Mouse (Mus musculus) myocyte (in vitro differentiated cells): ENCODE measurements at regions not wholly inside any gene's neighbourhood (a gene's known extent, or its start where the extent isn't known, plus 50 kb on each side); places are given as distances from the start of the nearest gene placed in this dataset.

ENCODE experiments used
- H3K27me3 ChIP-seq: one replicate; pipeline ENCODE4 v1.6.1; 2011; ENCODE audit not compliant: control insufficient read depth, insufficient read depth, insufficient read length
- H3K36me3 ChIP-seq: one replicate; pipeline ENCODE4 v1.6.1; 2011; ENCODE audit not compliant: control insufficient read depth, insufficient read depth
- H3K4me2 ChIP-seq: one replicate; pipeline ENCODE4 v1.6.1; 2011; ENCODE audit warnings: low read depth, control low read depth
- H3K4me3 ChIP-seq: one replicate; pipeline ENCODE4 v1.5.1; 2011; ENCODE audit warnings: mild to moderate bottlenecking, control low read depth, moderate library complexity
- H3K79me2 ChIP-seq: one replicate; pipeline ENCODE4 v1.6.1; 2011; ENCODE audit not compliant: control insufficient read depth, insufficient read depth
- H3ac ChIP-seq: one replicate; pipeline ENCODE4 v1.6.1; 2011; ENCODE audit not compliant: control insufficient read depth, insufficient read length
- CEBPB ChIP-seq: IDR thresholded peaks from 2 replicates; pipeline ENCODE4 v1.6.1; 2011; ENCODE audit warnings: mild to moderate bottlenecking, moderate library complexity; ENCODE audit not compliant: poor library complexity, insufficient read depth, severe bottlenecking
- E2F4 ChIP-seq: IDR thresholded peaks from one replicate; pipeline ENCODE4 v1.6.1; 2011; ENCODE audit warnings: mild to moderate bottlenecking, control low read depth, moderate library complexity; ENCODE audit not compliant: insufficient read depth
- MAX ChIP-seq: IDR thresholded peaks from one replicate; pipeline ENCODE4 v1.6.1; 2011; ENCODE audit warnings: low read depth, mild to moderate bottlenecking, control low read depth
- MYOD1 ChIP-seq, 3 experiments: IDR thresholded peaks; one replicate each; pipeline ENCODE4 v1.6.1; 2011; ENCODE audit warnings: control low read depth in 2 of 3, low read depth in 2 of 3, mild to moderate bottlenecking in 2 of 3, moderate library complexity in 1 of 3; ENCODE audit not compliant: insufficient read length in 2 of 3, control insufficient read depth in 1 of 3
- MYOG ChIP-seq, 3 experiments: IDR thresholded peaks; one replicate each; pipeline ENCODE4 v1.6.1; 2011; ENCODE audit warnings: control low read depth in 2 of 3, low read depth in 2 of 3, mild to moderate bottlenecking in 2 of 3; ENCODE audit not compliant: insufficient read length in 2 of 3, control insufficient read depth in 1 of 3, insufficient read depth in 1 of 3
- POLR2A ChIP-seq: IDR thresholded peaks from one replicate; pipeline ENCODE4 v1.6.1; 2011; ENCODE audit warnings: low read depth, mild to moderate bottlenecking, control low read depth, moderate library complexity; ENCODE audit not compliant: insufficient read length
- POLR2AphosphoS2 ChIP-seq: IDR thresholded peaks from one replicate; pipeline ENCODE4 v1.6.1; 2011; ENCODE audit warnings: low read depth, control low read depth; ENCODE audit not compliant: insufficient read length
- REST ChIP-seq: IDR thresholded peaks from one replicate; pipeline ENCODE4 v1.6.1; 2011; ENCODE audit warnings: mild to moderate bottlenecking, control low read depth, moderate library complexity; ENCODE audit not compliant: insufficient read depth, insufficient read length
- SRF ChIP-seq: IDR thresholded peaks from one replicate; pipeline ENCODE4 v1.6.1; 2011; ENCODE audit warnings: low read depth; ENCODE audit not compliant: control insufficient read depth, insufficient read length
- TCF12 ChIP-seq: IDR thresholded peaks from one replicate; pipeline ENCODE4 v1.6.1; 2011; ENCODE audit warnings: mild to moderate bottlenecking, control low read depth; ENCODE audit not compliant: poor library complexity, insufficient read depth, severe bottlenecking
- TCF3 ChIP-seq: IDR thresholded peaks from one replicate; pipeline ENCODE4 v1.6.1; 2011; ENCODE audit warnings: low read depth, control low read depth; ENCODE audit not compliant: insufficient read length
- USF1 ChIP-seq: IDR thresholded peaks from one replicate; pipeline ENCODE4 v1.6.1; 2011; ENCODE audit warnings: low read depth, mild to moderate bottlenecking, control low read depth, moderate library complexity

DNA sequence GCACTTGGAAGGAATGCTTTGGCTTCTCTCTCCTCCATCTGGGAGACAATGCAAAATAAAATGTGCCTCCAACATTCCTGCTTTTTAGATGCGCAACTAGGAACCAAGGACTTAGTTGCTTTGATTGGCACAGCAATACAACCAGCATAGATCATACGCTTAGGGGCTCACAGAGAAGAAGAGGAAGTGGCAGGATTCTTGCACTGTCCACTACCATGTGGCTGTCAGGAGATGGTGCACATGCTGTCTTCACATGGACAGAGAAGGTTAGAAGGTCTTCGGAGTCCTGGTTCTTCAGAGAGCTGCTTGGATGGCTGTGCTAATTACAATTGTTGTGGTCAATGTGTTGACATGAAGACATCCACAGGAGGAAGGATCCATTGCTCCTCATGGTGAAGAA is 88.3 kb upstream of the Samsn1 start:
- no peak overlapping the region for H3ac ChIP-seq
- no peaks in the 10 kb centered on the region for H3K79me2 ChIP-seq
- H3K36me3 ChIP-seq, result no peaks in the 10 kb centered on the region
- TF ChIP-seq REST (no peak), TCF3 (no peak), CEBPB (no peak), E2F4 (no peak), POLR2A (no peak), MYOG (IDR thresholded peaks at IDR 0.05; ENCODE audit: control insufficient read depth in 1 of 3, insufficient read depth in 1 of 3, insufficient read length in 2 of 3, low read depth in 2 of 3) (no peak), MAX (no peak), POLR2AphosphoS2 (no peak), MYOD1 (IDR thresholded peaks at IDR 0.05; ENCODE audit: control insufficient read depth in 1 of 3, insufficient read length in 2 of 3, low read depth in 2 of 3) (no peak), USF1 (no peak), SRF (no peak), TCF12 (no peak)
- no peak overlapping the region for H3K4me2 ChIP-seq
- H3K4me3 ChIP-seq, result no peak overlapping the region
- H3K27me3 ChIP-seq, result no peaks in the 10 kb centered on the region

DNA sequence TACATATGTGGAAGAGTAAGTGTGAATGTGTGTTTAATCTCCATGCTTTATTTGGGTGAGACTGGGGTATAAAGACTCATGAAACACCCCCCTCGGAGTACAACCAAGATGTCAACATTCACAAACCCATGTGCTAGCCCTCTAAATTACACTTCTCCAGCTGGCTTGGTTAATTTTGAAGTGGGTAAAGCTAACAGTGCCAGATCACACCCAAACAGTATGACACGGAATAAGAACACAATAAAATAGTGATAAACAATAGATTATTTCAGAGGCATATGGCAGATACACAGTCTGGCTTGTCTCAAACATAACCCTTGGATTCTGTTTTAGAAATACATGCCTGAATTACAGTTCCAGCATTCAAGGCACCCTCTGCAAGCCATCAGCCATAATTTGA is 86.4 kb upstream of the Samsn1 start:
- no peak for TF ChIP-seq MYOG (IDR thresholded peaks at IDR 0.05; ENCODE audit: control insufficient read depth in 1 of 3, insufficient read depth in 1 of 3, insufficient read length in 2 of 3, low read depth in 2 of 3)
- no peak for TF ChIP-seq SRF
- no peak for TF ChIP-seq POLR2AphosphoS2
- no peak for TF ChIP-seq CEBPB
- TF ChIP-seq REST, result no peak
- no peak for TF ChIP-seq TCF12
- no peak for TF ChIP-seq POLR2A
- no peak for TF ChIP-seq USF1
- no peak for TF ChIP-seq MAX
- no peak for TF ChIP-seq MYOD1 (IDR thresholded peaks at IDR 0.05; ENCODE audit: control insufficient read depth in 1 of 3, insufficient read length in 2 of 3, low read depth in 2 of 3)
- no peak for TF ChIP-seq TCF3
- TF ChIP-seq E2F4, result no peak
- Histone ChIP-seq H3K4me3 (no peak overlapping the region), H3K79me2 (no peaks in the 10 kb centered on the region), H3ac (no peak overlapping the region), H3K36me3 (no peaks in the 10 kb centered on the region), H3K27me3 (no peaks in the 10 kb centered on the region), H3K4me2 (no peak overlapping the region)

DNA sequence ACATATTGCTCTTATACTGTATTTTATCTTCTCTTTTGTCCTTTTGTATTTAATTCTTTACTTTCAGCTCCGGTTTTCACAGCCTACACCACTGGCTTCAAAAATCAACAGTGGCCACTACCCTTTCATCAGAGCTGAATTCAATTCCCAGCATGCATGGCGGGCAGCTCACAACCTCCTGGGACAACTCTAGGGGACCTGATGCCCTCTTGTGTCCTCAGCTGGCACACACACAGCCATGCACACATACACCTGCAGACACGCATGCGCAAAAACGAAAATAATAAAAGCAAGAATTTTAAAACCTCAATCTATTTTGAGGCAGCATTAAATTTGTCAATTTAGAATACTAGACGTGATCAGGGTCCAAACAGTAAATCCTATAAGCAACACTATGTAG is 82.6 kb upstream of the Samsn1 start:
- Histone ChIP-seq H3K79me2 (no peaks in the 10 kb centered on the region), H3K36me3 (no peaks in the 10 kb centered on the region), H3K4me3 (no peak overlapping the region), H3K27me3 (no peaks in the 10 kb centered on the region), H3ac (no peak overlapping the region), H3K4me2 (no peak overlapping the region)
- no peak for TF ChIP-seq TCF12
- TF ChIP-seq USF1, result no peak
- no peak for TF ChIP-seq MYOD1 (IDR thresholded peaks at IDR 0.05; ENCODE audit: control insufficient read depth in 1 of 3, insufficient read length in 2 of 3, low read depth in 2 of 3)
- no peak for TF ChIP-seq E2F4
- TF ChIP-seq POLR2A, result no peak
- no peak for TF ChIP-seq REST
- TF ChIP-seq CEBPB, result no peak
- TF ChIP-seq POLR2AphosphoS2, result no peak

DNA sequence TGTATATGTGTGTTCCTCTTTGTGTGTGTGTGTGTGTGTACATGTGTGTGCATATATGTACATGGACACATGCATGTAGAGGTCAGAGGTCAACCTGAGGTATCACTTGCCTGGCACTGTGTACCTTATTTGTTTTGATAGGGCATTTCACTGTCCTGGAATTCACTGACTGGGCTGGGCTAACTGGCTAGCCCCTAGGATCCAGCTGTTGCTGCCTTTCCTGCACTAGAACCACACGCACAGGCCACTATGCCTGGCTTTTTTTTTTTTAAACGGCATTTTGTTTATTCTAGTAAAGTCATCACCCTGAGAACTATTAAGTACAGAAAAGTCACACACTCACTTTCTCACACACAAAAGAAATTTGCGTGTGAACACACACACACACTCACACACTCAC is 79.7 kb upstream of the Samsn1 start:
- Histone ChIP-seq H3K4me3 (no peak overlapping the region), H3K36me3 (no peaks in the 10 kb centered on the region), H3K4me2 (no peak overlapping the region), H3K79me2 (no peaks in the 10 kb centered on the region), H3ac (no peak overlapping the region), H3K27me3 (no peaks in the 10 kb centered on the region)
- TF ChIP-seq REST (no peak), MYOD1 (IDR thresholded peaks at IDR 0.05; ENCODE audit: control insufficient read depth in 1 of 3, insufficient read length in 2 of 3, low read depth in 2 of 3) (peak in 2 of 3 experiments; percentile 47 to 62), POLR2AphosphoS2 (no peak), MYOG (IDR thresholded peaks at IDR 0.05; ENCODE audit: control insufficient read depth in 1 of 3, insufficient read depth in 1 of 3, insufficient read length in 2 of 3, low read depth in 2 of 3) (no peak)

DNA sequence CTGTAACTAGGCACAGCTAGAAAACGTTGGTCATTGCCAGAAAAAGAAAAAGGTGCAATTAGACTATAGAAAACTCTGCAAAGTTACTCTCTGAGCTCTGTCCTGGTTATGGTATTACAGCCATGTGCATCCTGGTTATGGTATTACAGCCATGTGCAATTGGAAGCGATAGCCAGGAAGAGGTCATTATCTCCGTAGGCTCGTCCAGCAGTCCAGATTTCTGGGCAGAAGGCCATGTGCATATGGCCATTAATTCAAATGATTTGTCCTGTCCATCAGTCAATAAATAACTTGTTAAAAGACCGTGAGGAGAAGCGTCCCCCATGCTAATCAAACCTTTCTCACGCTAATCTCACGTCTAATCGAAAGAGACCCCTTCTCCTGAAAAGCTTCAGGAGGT is 75.7 kb upstream of the Samsn1 start:
- Histone ChIP-seq H3K4me2 (no peak overlapping the region), H3K36me3 (no peaks in the 10 kb centered on the region), H3K79me2 (no peaks in the 10 kb centered on the region), H3K4me3 (no peak overlapping the region), H3K27me3 (no peaks in the 10 kb centered on the region), H3ac (no peak overlapping the region)
- TF ChIP-seq REST (no peak), POLR2A (no peak), TCF3 (no peak), USF1 (no peak), POLR2AphosphoS2 (no peak), MYOG (IDR thresholded peaks at IDR 0.05; ENCODE audit: control insufficient read depth in 1 of 3, insufficient read depth in 1 of 3, insufficient read length in 2 of 3, low read depth in 2 of 3) (no peak), CEBPB (no peak)
